Mouse (Mus musculus) CH12.LX (cell line): ENCODE data around the gene Ano10. TPM values are rescaled to one million over a fixed set of nuclear protein-coding genes. Genes with fewer than 3 reads are reported as not detected.

Experiments
- DNase-seq: peaks from one replicate; pipeline ENCODE4 v3.0.0-alpha.2; 2013; ENCODE audit errors: extremely low read depth
- H3K27ac ChIP-seq: 2 replicates; pipeline ENCODE4 v1.5.1; 2012; ENCODE audit warnings: low read depth, mild to moderate bottlenecking, control low read depth, moderate library complexity; ENCODE audit not compliant: insufficient read depth
- H3K27me3 ChIP-seq: replicated peaks from 2 replicates; pipeline ENCODE3; 2012; ENCODE audit warnings: inconsistent platforms
- H3K36me3 ChIP-seq, 2 experiments: replicated peaks in 1 of 2; 2 replicates each; pipeline versions ENCODE3 to v1.6.1; 2012; ENCODE audit warnings: inconsistent platforms in 1 of 2, low read length in 1 of 2, mild to moderate bottlenecking in 1 of 2, mixed read lengths in 1 of 2, moderate library complexity in 1 of 2; ENCODE audit not compliant: control insufficient read depth in 1 of 2, insufficient read depth in 1 of 2
- H3K4me1 ChIP-seq, 2 experiments: 2 replicates each; pipeline ENCODE4 v1.6.1; 2012; ENCODE audit warnings: inconsistent platforms in 1 of 2, moderate library complexity in 1 of 2; ENCODE audit not compliant: insufficient read depth in 2 of 2, control insufficient read depth in 1 of 2
- H3K4me2 ChIP-seq: 2 replicates; pipeline ENCODE4 v1.6.1; 2012; ENCODE audit warnings: low read depth, mild to moderate bottlenecking, control low read depth; ENCODE audit not compliant: poor library complexity, insufficient read depth, severe bottlenecking
- H3K4me3 ChIP-seq, 3 experiments: fragments of 150-350 bp in 1 of 3; sonication (generic) in 1 of 3; replicated peaks in 1 of 3; 2 replicates each; pipeline versions ENCODE3 to v1.5.1; 2011 to 2012; ENCODE audit warnings: low read depth in 2 of 3, low read length in 2 of 3, mild to moderate bottlenecking in 2 of 3, moderate library complexity in 2 of 3, control low read depth in 1 of 3, improper control_type of control experiment in 1 of 3, inconsistent platforms in 1 of 3, mixed read lengths in 1 of 3; ENCODE audit not compliant: poor library complexity in 1 of 3
- H3K79me2 ChIP-seq: replicated peaks from 2 replicates; pipeline ENCODE4 v1.6.1; 2012; ENCODE audit warnings: mild to moderate bottlenecking, moderate library complexity; ENCODE audit not compliant: control insufficient read depth, poor library complexity, insufficient read depth, severe bottlenecking; ENCODE audit errors: extremely low read depth
- H3K9ac ChIP-seq: 2 replicates; pipeline ENCODE4 v1.6.1; 2012; ENCODE audit warnings: low read depth, mild to moderate bottlenecking, control low read depth, moderate library complexity; ENCODE audit not compliant: insufficient read depth
- H3K9me3 ChIP-seq: replicated peaks from 2 replicates; pipeline ENCODE3; 2012; ENCODE audit warnings: low read length, inconsistent platforms, mixed read lengths
- BHLHE40 ChIP-seq: IDR thresholded peaks from 2 replicates; pipeline ENCODE4 v1.6.1; 2011; ENCODE audit warnings: mild to moderate bottlenecking, low read depth, low read length, improper control_type of control experiment
- CHD1 ChIP-seq: IDR thresholded peaks from 2 replicates; pipeline ENCODE4 v1.6.1; 2012; ENCODE audit warnings: low read depth, low read length, improper control_type of control experiment, inconsistent platforms
- CHD2 ChIP-seq: IDR thresholded peaks from 2 replicates; pipeline ENCODE4 v1.6.1; 2011; ENCODE audit warnings: low read length, improper control_type of control experiment
- ELF1 ChIP-seq: IDR thresholded peaks from 2 replicates; pipeline ENCODE4 v1.6.1; 2014; ENCODE audit warnings: low read depth, mild to moderate bottlenecking, inconsistent platforms, low read length, improper control_type of control experiment
- ETS1 ChIP-seq: conservative IDR thresholded peaks from 2 replicates; pipeline ENCODE4 v1.6.1; 2012; ENCODE audit warnings: low read depth, mild to moderate bottlenecking, inconsistent platforms, low read length, improper control_type of control experiment, moderate library complexity
- HCFC1 ChIP-seq: IDR thresholded peaks from 2 replicates; pipeline ENCODE4 v1.6.1; 2012; ENCODE audit warnings: low read depth, mild to moderate bottlenecking, inconsistent platforms, low read length, improper control_type of control experiment
- IRF4 ChIP-seq: IDR thresholded peaks from 2 replicates; pipeline ENCODE4 v1.6.1; 2014; ENCODE audit warnings: low read depth, mild to moderate bottlenecking, inconsistent platforms, low read length, improper control_type of control experiment
- JUND ChIP-seq: conservative IDR thresholded peaks from 2 replicates; pipeline ENCODE4 v1.6.1; 2011; ENCODE audit warnings: low read depth, low read length, improper control_type of control experiment
- KAT2A ChIP-seq: IDR thresholded peaks from 2 replicates; pipeline ENCODE4 v1.6.1; 2012; ENCODE audit warnings: low read length, improper control_type of control experiment, inconsistent platforms; ENCODE audit not compliant: insufficient replicate concordance
- MAFK ChIP-seq: IDR thresholded peaks from 2 replicates; pipeline ENCODE4 v1.6.1; 2011; ENCODE audit warnings: low read length, improper control_type of control experiment; ENCODE audit not compliant: insufficient replicate concordance
- MAX ChIP-seq: IDR thresholded peaks from 2 replicates; pipeline ENCODE4 v1.6.1; 2011; ENCODE audit warnings: low read length, improper control_type of control experiment
- MEF2A ChIP-seq: IDR thresholded peaks from 2 replicates; pipeline ENCODE4 v1.6.1; 2014; ENCODE audit warnings: low read depth, mild to moderate bottlenecking, inconsistent platforms, low read length, improper control_type of control experiment, borderline replicate concordance
- MXI1 ChIP-seq: IDR thresholded peaks from 2 replicates; pipeline ENCODE4 v1.6.1; 2011; ENCODE audit warnings: mild to moderate bottlenecking, low read depth, low read length, improper control_type of control experiment
- MYC ChIP-seq: IDR thresholded peaks from 2 replicates; pipeline ENCODE4 v1.6.1; 2011; ENCODE audit warnings: low read depth, mild to moderate bottlenecking, improper control_type of control experiment, low read length
- NRF1 ChIP-seq: IDR thresholded peaks from 2 replicates; pipeline ENCODE4 v1.6.1; 2014; ENCODE audit warnings: low read depth, mild to moderate bottlenecking, inconsistent platforms, low read length, improper control_type of control experiment, moderate library complexity
- POLR2A ChIP-seq: IDR thresholded peaks from 2 replicates; pipeline ENCODE4 v1.6.1; 2011; ENCODE audit warnings: low read depth, mild to moderate bottlenecking, improper control_type of control experiment, low read length
- POLR2AphosphoS2 ChIP-seq: IDR thresholded peaks from 2 replicates; pipeline ENCODE4 v1.6.1; 2011; ENCODE audit warnings: low read depth, low read length, improper control_type of control experiment
- RCOR1 ChIP-seq: conservative IDR thresholded peaks from 2 replicates; pipeline ENCODE4 v1.6.1; 2012; ENCODE audit warnings: low read depth, mild to moderate bottlenecking, inconsistent platforms, low read length, improper control_type of control experiment
- SIN3A ChIP-seq: IDR thresholded peaks from 2 replicates; pipeline ENCODE4 v1.6.1; 2012; ENCODE audit warnings: low read length, improper control_type of control experiment, inconsistent platforms
- TCF12 ChIP-seq: IDR thresholded peaks from 2 replicates; pipeline ENCODE4 v1.6.1; 2014; ENCODE audit warnings: low read depth, mild to moderate bottlenecking, inconsistent platforms, low read length, improper control_type of control experiment
- UBTF ChIP-seq: IDR thresholded peaks from 2 replicates; pipeline ENCODE4 v1.6.1; 2012; ENCODE audit warnings: low read depth, mild to moderate bottlenecking, inconsistent platforms, low read length, improper control_type of control experiment, moderate library complexity
- USF1 ChIP-seq: IDR thresholded peaks from 2 replicates; pipeline ENCODE4 v1.6.1; 2014; ENCODE audit warnings: low read depth, mild to moderate bottlenecking, inconsistent platforms, low read length, improper control_type of control experiment
- ZMIZ1 ChIP-seq: IDR thresholded peaks from 2 replicates; pipeline ENCODE4 v1.6.1; 2012; ENCODE audit warnings: low read depth, mild to moderate bottlenecking, inconsistent platforms, low read length, improper control_type of control experiment
- dilution Hi-C: fragments of 300-500 bp; cut with MboI; formaldehyde crosslinking; loops from 2 replicates; pipeline ENCODE4 v1.14.3; 2020; ENCODE audit warnings: low sequenced_read_pairs; ENCODE audit not compliant: extremely low pct_unique_long_range_greater_than_20kb, extremely low pct_ligation_motif_present
- in situ Hi-C: fragments of 300-500 bp; cut with MboI; formaldehyde crosslinking; loops from 3 replicates; pipeline ENCODE4 v1.14.3; 2019; ENCODE audit warnings: low sequenced_read_pairs, low pct_ligation_motif_present, low pct_unique_long_range_greater_than_20kb, mixed read lengths
- polyA plus RNA-seq: library from polyadenylated mRNA; unstranded; fragments of >175 nt; gene quantifications from 2 replicates; pipeline ENCODE4 v1.2.1, GENCODE M21; 2012; ENCODE audit warnings: low read depth; ENCODE audit not compliant: insufficient read length
- total RNA-seq, 2 experiments: library from RNA; depleted of rRNA; stranded (reverse); fragments of 300-350 nt in 1 of 2; fragments of >200 nt in 1 of 2; gene quantifications; 2 replicates each; pipeline ENCODE4 v1.2.3; 2012 to 2014

Ano10 gene
- total and polyA plus RNA-seq, 3 experiments = 9.5 to 23.9 (median 12.2) TPM

GRCm38 (mm10) chr9:122320626-122321025, 26.4 kb upstream of the Ano10 start:
- peaks cover 10% of the 10 kb centered on the region for H3K9me3 ChIP-seq
- dilution Hi-C loops (no loop called here), in situ Hi-C loops (no loop called here)
- no peaks in the 10 kb centered on the region for H3K4me1 ChIP-seq
- H3K79me2 ChIP-seq = no peaks in the 10 kb centered on the region
- no peaks in the 10 kb centered on the region for H3K36me3 ChIP-seq
- no peak overlapping the region for H3K9ac ChIP-seq
- no peak overlapping the region for H3K27ac ChIP-seq
- no peak overlapping the region for H3K4me2 ChIP-seq
- H3K4me3 ChIP-seq = no peak overlapping the region
- no peak for DNase-seq
- H3K27me3 ChIP-seq = peaks cover 2% of the 10 kb centered on the region
- TF ChIP-seq BHLHE40 = no peak
- no peak for TF ChIP-seq CHD1
- TF ChIP-seq HCFC1 = no peak
- TF ChIP-seq CHD2 = no peak
- TF ChIP-seq KAT2A = no peak
- no peak for TF ChIP-seq ZMIZ1
- TF ChIP-seq ETS1 = no peak
- no peak for TF ChIP-seq POLR2A

GRCm38 (mm10) chr9:122316562-122316961, 22.3 kb upstream of the Ano10 start:
- peaks cover 4% of the 10 kb centered on the region for H3K9me3 ChIP-seq
- H3K4me3 ChIP-seq = no peak overlapping the region
- H3K36me3 ChIP-seq = no peaks in the 10 kb centered on the region
- dilution Hi-C loops (no loop called here), in situ Hi-C loops (loop anchor here (10.0 kb wide), 1 partner anchor 62 kb away; no protein-coding TSS in a partner anchor)
- TF ChIP-seq MAX = no peak
- TF ChIP-seq SIN3A = no peak
- no peak for TF ChIP-seq IRF4
- TF ChIP-seq KAT2A = no peak
- no peak for TF ChIP-seq ELF1
- no peak for TF ChIP-seq RCOR1
- TF ChIP-seq NRF1 = no peak
- TF ChIP-seq POLR2AphosphoS2 = no peak
- TF ChIP-seq JUND = no peak
- no peak for TF ChIP-seq HCFC1
- TF ChIP-seq TCF12 = no peak
- TF ChIP-seq MYC = no peak
- TF ChIP-seq MXI1 = no peak
- no peak for TF ChIP-seq USF1
- TF ChIP-seq MAFK = no peak
- no peak for TF ChIP-seq CHD1
- no peak for TF ChIP-seq POLR2A
- no peak for TF ChIP-seq MEF2A
- TF ChIP-seq UBTF = no peak
- H3K4me1 ChIP-seq = peaks cover 0 to 2% of the 10 kb centered on the region in 2 experiments; a peak in 2 of 4 replicates
- no peak for DNase-seq
- no peak overlapping the region for H3K27ac ChIP-seq
- H3K4me2 ChIP-seq = no peak overlapping the region
- no peak overlapping the region for H3K9ac ChIP-seq
- no peaks in the 10 kb centered on the region for H3K27me3 ChIP-seq
- H3K79me2 ChIP-seq = no peaks in the 10 kb centered on the region
